Mouse (Mus musculus): Measurements from ENCODE around the gene Txnl4b. TPM values are rescaled to one million over a fixed set of nuclear protein-coding genes. Genes with fewer than 3 reads are reported as not detected.
A peak's percentile ranks its signal among the peaks of the same experiment; 100 is the strongest.

The Txnl4b gene
- polyA plus RNA-seq, 1 experiment from 2014 or later: 25.1 TPM

GRCm38 (mm10) chr8:109595854-109596253 lies 30.2 kb downstream of the Txnl4b start:
- WGBS: 48% methylated on average over 8 of the region's 8 CpGs
- peak; percentile 95 for TF ChIP-seq CTCF (IDR thresholded peaks at IDR 0.05; ENCODE audit: low read depth)
- Histone ChIP-seq H3K9me3 (ENCODE audit: low read depth, low read length) (no peaks in the 10 kb centered on the region), H3K36me3 (ENCODE audit: insufficient read depth) (peaks cover 36% of the 10 kb centered on the region; the same call in 1 of the 2 replicates), H3K9ac (no peak overlapping the region), H3K27ac (ENCODE audit: low read depth) (no peak overlapping the region), H3K4me2 (no peak overlapping the region), H3K27me3 (ENCODE audit: insufficient read depth, low read length) (no peaks in the 10 kb centered on the region), H3K4me3 (ENCODE audit: low read depth, low read length) (no peak overlapping the region), H3K4me1 (ENCODE audit: insufficient read depth) (no peaks in the 10 kb centered on the region)
- DNase-seq: peak; percentile 65
- ATAC-seq (ENCODE audit: insufficient read depth): no peak

DNA sequence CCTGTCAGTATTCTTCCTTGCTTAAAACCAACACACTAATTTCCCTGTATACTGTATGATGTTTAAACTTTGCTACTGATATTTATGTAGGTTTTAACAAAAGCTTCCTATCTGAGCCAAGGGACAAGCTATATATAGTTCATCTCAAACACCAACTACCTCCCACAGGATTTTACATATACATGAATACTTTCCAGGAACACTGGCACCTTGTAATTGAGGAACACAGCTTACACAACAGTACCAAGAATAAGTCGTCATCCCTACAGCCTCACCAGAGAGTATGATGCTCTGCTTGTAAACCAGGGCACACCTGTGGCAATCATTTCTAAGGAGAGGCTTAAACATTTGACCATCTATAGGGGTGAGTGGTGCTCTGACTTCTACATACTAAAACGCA lies 41.0 kb downstream of the Txnl4b start:
- no peak; the same call in 1 of the 2 replicates for TF ChIP-seq CTCF (IDR thresholded peaks at IDR 0.05; ENCODE audit: low read depth)
- Histone ChIP-seq H3K9me3 (ENCODE audit: low read depth, low read length) (no peaks in the 10 kb centered on the region), H3K4me3 (ENCODE audit: low read depth, low read length) (no peak overlapping the region), H3K9ac (no peak overlapping the region), H3K36me3 (ENCODE audit: insufficient read depth) (peaks cover 22% of the 10 kb centered on the region; the same call in 1 of the 2 replicates), H3K27ac (ENCODE audit: low read depth) (no peak overlapping the region), H3K4me2 (no peak overlapping the region), H3K27me3 (ENCODE audit: insufficient read depth, low read length) (no peaks in the 10 kb centered on the region), H3K4me1 (ENCODE audit: insufficient read depth) (peaks cover 4% of the 10 kb centered on the region; the same call in 1 of the 2 replicates)
- 79% methylated on average over 2 of the region's 2 CpGs for WGBS
- DNase-seq: no peak
- no peak for ATAC-seq (ENCODE audit: insufficient read depth)

DNA sequence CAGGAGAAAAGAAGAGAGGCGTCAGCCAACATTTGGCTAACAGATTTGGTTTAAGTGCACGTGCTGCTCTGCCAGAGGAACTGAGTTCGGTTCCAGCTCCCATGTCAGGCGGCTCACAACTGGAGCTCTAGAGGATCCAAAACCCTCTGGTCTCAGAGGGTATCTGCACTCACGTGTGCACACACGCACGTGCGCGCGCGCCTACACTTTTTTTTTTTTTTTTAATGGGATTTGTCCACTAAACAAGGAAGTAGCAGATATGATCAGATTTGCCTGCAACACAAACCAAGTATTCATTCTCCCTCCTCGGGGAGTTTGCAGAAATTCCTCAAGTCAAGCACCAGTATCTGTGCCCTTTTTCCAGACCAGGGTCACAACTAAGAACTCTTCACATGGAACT lies 42.0 kb downstream of the Txnl4b start:
- Histone ChIP-seq H3K27me3 (ENCODE audit: insufficient read depth, low read length) (no peaks in the 10 kb centered on the region), H3K27ac (ENCODE audit: low read depth) (peak overlapping the region; percentile 97), H3K9ac (peak overlapping the region; percentile 71), H3K4me3 (ENCODE audit: low read depth, low read length) (peak overlapping the region; percentile 62), H3K9me3 (ENCODE audit: low read depth, low read length) (no peaks in the 10 kb centered on the region), H3K4me1 (ENCODE audit: insufficient read depth) (peaks cover 4% of the 10 kb centered on the region; the same call in 1 of the 2 replicates), H3K36me3 (ENCODE audit: insufficient read depth) (peaks cover 22% of the 10 kb centered on the region; the same call in 1 of the 2 replicates), H3K4me2 (peak overlapping the region; percentile 80)
- no peak for TF ChIP-seq CTCF (IDR thresholded peaks at IDR 0.05; ENCODE audit: low read depth)
- DNase-seq: peak; percentile 52
- 5% methylated on average over 12 of the region's 12 CpGs for WGBS
- ATAC-seq (ENCODE audit: insufficient read depth): no peak

DNA sequence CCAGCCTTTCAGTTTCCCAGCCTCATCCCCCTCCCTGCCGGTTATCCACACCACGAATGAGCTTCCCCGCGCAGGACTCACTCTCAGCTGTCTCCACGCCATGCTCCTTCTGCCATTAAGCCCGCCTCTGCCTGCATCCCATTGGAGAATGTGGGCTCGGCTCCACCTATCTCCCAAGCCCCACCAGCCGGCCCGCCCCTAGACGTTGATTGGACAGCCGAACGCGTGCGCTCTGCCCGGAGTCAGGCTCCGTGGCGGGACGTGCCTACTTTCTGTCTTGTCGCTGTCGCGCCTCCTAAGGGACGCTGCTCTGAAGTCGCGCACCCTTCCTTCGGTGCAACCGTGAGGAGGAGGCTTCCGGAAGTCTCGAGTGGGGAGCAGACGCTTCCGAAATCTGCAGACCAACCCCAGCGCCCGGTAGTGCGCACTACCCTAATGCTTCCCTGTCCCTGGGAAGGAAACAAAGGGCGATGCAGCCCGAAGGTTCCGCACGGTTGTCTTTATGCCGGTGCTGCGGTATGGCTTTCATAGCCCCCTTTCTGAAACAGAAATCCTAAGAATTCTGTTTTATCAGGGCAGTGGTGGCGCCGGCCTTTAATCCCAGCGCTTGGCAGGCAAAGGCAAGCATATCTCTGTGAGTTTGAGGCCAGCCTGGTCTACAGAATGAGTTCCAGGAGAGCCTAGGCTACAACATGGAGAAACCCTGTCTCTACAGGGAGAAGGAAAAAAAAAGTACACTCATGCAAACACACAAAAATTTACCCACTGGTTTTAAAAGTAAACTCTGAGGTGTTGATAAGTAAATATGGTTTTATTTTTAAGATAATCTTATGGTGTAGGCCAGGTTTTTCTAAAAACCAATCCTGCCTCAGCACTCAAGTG lies 42.8 kb downstream of the Txnl4b start, which contains the start of gene Dhodh:
Gene Dhodh (minus strand): TSS at position 403 of the 882 bp plus-strand sequence.
- TF ChIP-seq CTCF (IDR thresholded peaks at IDR 0.05; ENCODE audit: low read depth): peak; percentile 36; the same call in 1 of the 2 replicates
- Histone ChIP-seq H3K9me3 (ENCODE audit: low read depth, low read length) (no peaks in the 10 kb centered on the region), H3K4me1 (ENCODE audit: insufficient read depth) (peaks cover 4% of the 10 kb centered on the region; the same call in 1 of the 2 replicates), H3K9ac (peak within 1 kb of the TSS; percentile 71), H3K27me3 (ENCODE audit: insufficient read depth, low read length) (no peaks in the 10 kb centered on the region), H3K4me2 (peak within 1 kb of the TSS; percentile 80), H3K4me3 (ENCODE audit: low read depth, low read length) (peak within 1 kb of the TSS; percentile 62), H3K36me3 (ENCODE audit: insufficient read depth) (peaks cover 14% of the 10 kb centered on the region; the same call in 1 of the 2 replicates), H3K27ac (ENCODE audit: low read depth) (peak within 1 kb of the TSS; percentile 97)
- DNase-seq (peak; percentile 97), ATAC-seq (ENCODE audit: insufficient read depth) (peak; percentile 99)
- WGBS: under 1% methylated on average over 42 of the region's 42 CpGs

GRCm38 (mm10) chr8:109609153-109609502 lies 43.4 kb downstream of the Txnl4b start:
- peak overlapping the region; percentile 62 for H3K4me3 ChIP-seq (ENCODE audit: low read depth, low read length)
- ATAC-seq (ENCODE audit: insufficient read depth) (no peak), DNase-seq (peak; percentile 30)
- peak overlapping the region; percentile 80 for H3K4me2 ChIP-seq
- 0 out of 2 replicates have a peak, but pooled peaks cover 9% of the 10 kb centered on the region for H3K36me3 ChIP-seq (ENCODE audit: insufficient read depth)
- H3K9me3 ChIP-seq (ENCODE audit: low read depth, low read length): no peaks in the 10 kb centered on the region
- peak overlapping the region; percentile 97 for H3K27ac ChIP-seq (ENCODE audit: low read depth)
- H3K27me3 ChIP-seq (ENCODE audit: insufficient read depth, low read length): no peaks in the 10 kb centered on the region
- no peak for TF ChIP-seq CTCF (IDR thresholded peaks at IDR 0.05; ENCODE audit: low read depth)
- peak overlapping the region; percentile 71 for H3K9ac ChIP-seq
- 5% methylated on average over 5 of the region's 5 CpGs for WGBS
- peaks cover 4% of the 10 kb centered on the region; the same call in 1 of the 2 replicates for H3K4me1 ChIP-seq (ENCODE audit: insufficient read depth)

- Histone ChIP-seq H3K27ac (ENCODE audit: low read depth) (no peak within 1 kb of the TSS), H3K9ac (no peak within 1 kb of the TSS), H3K9me3 (ENCODE audit: low read depth, low read length) (peaks cover 2% of the 10 kb centered on the region; the same call in 1 of the 2 replicates), H3K4me1 (ENCODE audit: insufficient read depth) (no peaks in the 10 kb centered on the region), H3K36me3 (ENCODE audit: insufficient read depth) (no peaks in the 10 kb centered on the region), H3K27me3 (ENCODE audit: insufficient read depth, low read length) (no peaks in the 10 kb centered on the region), H3K4me3 (ENCODE audit: low read depth, low read length) (no peak within 1 kb of the TSS), H3K4me2 (peak within 1 kb of the TSS; percentile 18; the same call in 1 of the 2 replicates)
- 0 out of 2 replicates have a peak, but pooled peaks have one; percentile 14 for TF ChIP-seq CTCF (IDR thresholded peaks at IDR 0.05; ENCODE audit: low read depth)
- ATAC-seq (ENCODE audit: insufficient read depth): no peak
- 53% methylated on average over 27 of the region's 27 CpGs for WGBS
- DNase-seq: no peak
These were observed 48.8 kb downstream of the Txnl4b start, which contains the start of gene Pkd1l3 for GRCm38 (mm10) chr8:109614243-109615210. Gene Pkd1l3, plus strand, starts transcription at chr8:109614517.
